Mouse (Mus musculus) testis, adult 2 months (tissue): Measurements from ENCODE around the gene Clec11a. TPM values are rescaled to one million over a fixed set of nuclear protein-coding genes. Genes with fewer than 3 reads are reported as not detected.

Experiments used
- H3K27ac ChIP-seq: fragments of 200-500 bp; 2 replicates; pipeline ENCODE4 v1.5.1; 2012; ENCODE audit warnings: low read depth, low read length; ENCODE audit not compliant: control insufficient read depth, insufficient read depth
- H3K27me3 ChIP-seq: fragments of 200-500 bp; 2 replicates; pipeline ENCODE4 v1.6.1; 2012; ENCODE audit warnings: mild to moderate bottlenecking, low read length, moderate library complexity; ENCODE audit not compliant: control insufficient read depth, insufficient read depth
- H3K36me3 ChIP-seq: fragments of 200-500 bp; 2 replicates; pipeline ENCODE4 v1.6.1; 2012; ENCODE audit warnings: mild to moderate bottlenecking, low read length; ENCODE audit not compliant: control insufficient read depth, insufficient read depth
- H3K4me1 ChIP-seq: fragments of 200-500 bp; 2 replicates; pipeline ENCODE4 v1.6.1; 2012; ENCODE audit warnings: low read length; ENCODE audit not compliant: control insufficient read depth, insufficient read depth
- H3K4me3 ChIP-seq: fragments of 200-500 bp; 2 replicates; pipeline ENCODE4 v1.5.1; 2012; ENCODE audit warnings: low read depth, mild to moderate bottlenecking, low read length, moderate library complexity, mixed read lengths; ENCODE audit not compliant: control insufficient read depth
- CTCF ChIP-seq: fragments of 200-500 bp; IDR thresholded peaks from 2 replicates; pipeline ENCODE4 v1.5.1; 2012; ENCODE audit warnings: low read depth, mild to moderate bottlenecking, inconsistent platforms, low read length, moderate library complexity; ENCODE audit not compliant: control insufficient read depth, insufficient read depth, insufficient replicate concordance
- POLR2A ChIP-seq: fragments of 200-500 bp; IDR thresholded peaks from 2 replicates; pipeline ENCODE4 v1.6.1; 2012; ENCODE audit warnings: low read depth, mild to moderate bottlenecking, inconsistent platforms, low read length, moderate library complexity; ENCODE audit not compliant: control insufficient read depth
- polyA plus RNA-seq: library from polyadenylated mRNA; depleted of rRNA; stranded (reverse); fragments of >200 nt; gene quantifications from 2 replicates; pipeline ENCODE4 v1.2.3, GENCODE M21; 2012

Gene Clec11a
- polyA plus RNA-seq, 1 experiment: 1.7 TPM

DNA sequence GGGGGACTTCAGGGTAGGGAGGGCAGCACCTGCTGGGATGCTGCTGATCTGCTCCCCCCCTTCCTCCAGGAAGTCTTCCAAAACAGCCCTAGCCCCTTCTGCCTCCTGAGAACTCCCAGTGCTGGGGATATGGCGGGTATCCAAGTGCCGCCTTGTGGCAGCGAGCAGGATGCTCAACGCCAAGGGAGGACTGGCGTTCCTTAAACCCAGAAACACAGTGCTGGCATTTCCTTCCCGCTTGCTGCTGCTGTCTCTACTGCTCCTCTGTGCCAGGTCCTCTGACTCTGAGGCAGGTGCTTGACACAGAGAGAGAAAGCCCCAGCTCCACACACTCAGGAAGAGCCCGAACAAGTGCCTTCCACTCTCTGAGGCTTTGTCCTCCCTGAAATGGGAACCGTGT lies 14.2 kb upstream of the Clec11a start:
- H3K27me3 ChIP-seq: no peaks in the 10 kb centered on the region
- H3K27ac ChIP-seq: no peak overlapping the region
- H3K4me3 ChIP-seq: no peak overlapping the region
- peaks cover 2% of the 10 kb centered on the region for H3K36me3 ChIP-seq
- no peak for TF ChIP-seq POLR2A
- TF ChIP-seq CTCF: no peak
- peaks cover under 1% of the 10 kb centered on the region; the same call in 1 of the 2 replicates for H3K4me1 ChIP-seq

DNA sequence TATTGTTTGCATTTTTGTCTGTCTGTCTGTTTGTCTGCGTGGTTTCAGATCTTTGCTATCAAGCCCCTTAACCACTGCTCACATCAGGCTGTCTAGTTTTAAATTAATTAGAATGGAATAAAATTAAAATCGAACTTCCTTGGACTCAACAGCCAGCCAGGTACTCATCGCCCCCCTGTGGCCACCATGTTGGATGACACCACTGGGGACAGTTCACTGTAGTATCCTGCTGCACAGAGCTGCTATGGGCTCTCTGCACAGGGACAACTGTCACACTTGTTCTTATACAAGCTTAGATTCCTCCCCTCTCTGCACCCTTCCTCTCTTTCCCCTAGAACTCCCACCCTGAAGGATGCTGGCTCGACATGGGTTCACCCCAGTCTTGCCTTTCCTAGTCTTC lies 11.2 kb upstream of the Clec11a start:
- Histone ChIP-seq H3K4me1 (peaks cover 2% of the 10 kb centered on the region; the same call in 1 of the 2 replicates), H3K4me3 (no peak overlapping the region), H3K27ac (no peak overlapping the region), H3K36me3 (peaks cover 2% of the 10 kb centered on the region), H3K27me3 (no peaks in the 10 kb centered on the region)
- TF ChIP-seq CTCF (peak; percentile 29; the same call in 1 of the 2 replicates), POLR2A (no peak)

DNA sequence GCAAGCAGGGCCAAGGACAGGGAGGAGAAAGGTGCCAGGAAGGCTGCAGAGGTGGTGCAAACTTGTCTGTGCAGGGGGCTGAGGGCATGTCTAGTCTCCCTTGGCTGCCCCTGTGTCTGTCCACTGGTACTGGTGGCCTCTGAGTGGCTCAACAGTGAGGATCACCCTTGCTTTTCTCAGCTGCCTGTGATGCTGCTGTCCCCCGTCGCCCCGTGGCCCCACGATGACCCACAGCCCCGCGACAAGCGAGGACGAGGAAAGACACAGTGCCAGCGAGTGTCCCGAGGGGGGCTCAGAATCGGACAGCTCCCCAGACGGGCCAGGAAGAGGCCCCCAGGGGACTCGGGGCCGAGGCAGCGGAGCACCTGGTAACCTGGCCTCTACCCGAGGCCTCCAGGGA lies 5.8 kb upstream of the Clec11a start:
- H3K36me3 ChIP-seq: no peaks in the 10 kb centered on the region
- H3K4me1 ChIP-seq: peaks cover 18% of the 10 kb centered on the region
- H3K4me3 ChIP-seq: no peak overlapping the region
- TF ChIP-seq POLR2A: no peak
- no peak for TF ChIP-seq CTCF
- no peak overlapping the region for H3K27ac ChIP-seq
- H3K27me3 ChIP-seq: no peaks in the 10 kb centered on the region; the same call in none of the 2 replicates

DNA sequence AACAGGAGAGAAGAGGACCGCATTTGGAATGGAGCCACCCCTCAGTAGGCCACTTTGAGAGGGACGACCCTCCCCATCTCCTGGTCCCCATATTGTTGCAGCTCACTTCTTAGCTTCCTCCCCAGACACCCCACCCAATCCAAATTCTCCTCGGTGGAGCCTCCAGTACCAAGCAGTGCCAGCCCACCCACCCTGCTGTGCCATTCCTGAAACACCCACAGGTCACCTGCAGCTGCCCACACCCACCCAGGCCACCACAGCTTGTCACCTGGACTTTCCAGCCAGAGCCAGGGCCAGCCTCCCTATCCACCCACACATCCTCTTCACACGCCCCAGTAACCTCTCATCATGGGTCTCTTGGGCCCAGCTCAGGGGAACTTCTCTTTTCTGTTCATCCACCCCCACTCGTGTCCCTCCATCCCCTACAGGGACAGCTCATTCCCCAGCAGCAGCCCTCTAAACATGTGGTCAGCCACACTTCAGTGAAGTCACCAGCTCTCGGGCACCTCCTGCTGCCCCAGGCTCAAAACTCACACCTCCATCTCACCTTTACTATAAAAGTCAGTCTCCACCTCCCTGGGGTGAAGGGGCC lies 5.1 kb upstream of the Clec11a start:
- peaks cover 18% of the 10 kb centered on the region for H3K4me1 ChIP-seq
- H3K27me3 ChIP-seq: no peaks in the 10 kb centered on the region; the same call in none of the 2 replicates
- TF ChIP-seq CTCF: no peak
- TF ChIP-seq POLR2A: no peak
- no peak overlapping the region for H3K4me3 ChIP-seq
- H3K27ac ChIP-seq: no peak overlapping the region
- H3K36me3 ChIP-seq: no peaks in the 10 kb centered on the region

DNA sequence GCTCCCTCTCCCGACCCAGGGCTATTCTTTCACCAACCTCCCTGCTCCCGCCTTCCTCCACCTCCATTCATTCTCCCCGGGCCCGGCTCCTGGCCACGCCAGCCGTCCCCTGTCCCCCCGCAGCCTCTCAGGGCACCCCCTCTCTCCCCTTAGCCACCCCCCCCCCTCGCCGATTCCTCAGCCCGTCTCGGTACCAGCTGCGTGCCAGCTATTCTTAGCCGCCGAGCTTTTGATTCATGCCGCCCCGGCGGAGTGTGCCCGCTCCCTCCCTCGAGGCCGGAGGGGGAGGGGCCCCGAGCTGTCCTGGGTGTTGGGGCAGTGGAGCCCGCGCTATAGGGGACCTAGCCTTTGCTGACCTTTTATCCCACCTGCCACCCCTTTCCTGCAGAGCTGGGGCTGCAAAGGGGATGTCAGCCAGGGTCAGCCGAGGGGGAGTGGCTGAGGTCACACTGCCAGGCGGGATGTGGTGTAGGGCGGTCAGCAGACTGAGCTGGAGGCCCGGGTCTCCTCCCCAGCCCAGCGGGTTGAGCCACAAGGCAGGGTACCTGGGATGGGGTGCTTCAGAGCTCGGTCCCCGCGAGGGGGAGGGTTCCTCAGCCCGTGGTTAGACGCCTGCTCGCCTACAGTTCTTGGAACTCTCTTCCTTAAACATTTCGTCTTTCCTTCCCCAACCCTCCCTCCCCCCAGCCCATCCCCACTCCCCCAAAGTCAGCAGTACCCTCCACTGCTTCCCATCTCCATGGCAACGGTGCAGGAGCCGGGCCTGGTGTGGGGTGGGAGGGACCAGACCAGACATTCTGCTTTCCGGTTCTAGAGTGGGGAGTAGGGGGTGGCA lies 4.4 kb upstream of the Clec11a start:
- Histone ChIP-seq H3K27me3 (no peaks in the 10 kb centered on the region; the same call in none of the 2 replicates), H3K27ac (no peak overlapping the region), H3K4me1 (peaks cover 22% of the 10 kb centered on the region), H3K36me3 (no peaks in the 10 kb centered on the region), H3K4me3 (peak overlapping the region; percentile 64)
- TF ChIP-seq POLR2A (no peak), CTCF (no peak)

DNA sequence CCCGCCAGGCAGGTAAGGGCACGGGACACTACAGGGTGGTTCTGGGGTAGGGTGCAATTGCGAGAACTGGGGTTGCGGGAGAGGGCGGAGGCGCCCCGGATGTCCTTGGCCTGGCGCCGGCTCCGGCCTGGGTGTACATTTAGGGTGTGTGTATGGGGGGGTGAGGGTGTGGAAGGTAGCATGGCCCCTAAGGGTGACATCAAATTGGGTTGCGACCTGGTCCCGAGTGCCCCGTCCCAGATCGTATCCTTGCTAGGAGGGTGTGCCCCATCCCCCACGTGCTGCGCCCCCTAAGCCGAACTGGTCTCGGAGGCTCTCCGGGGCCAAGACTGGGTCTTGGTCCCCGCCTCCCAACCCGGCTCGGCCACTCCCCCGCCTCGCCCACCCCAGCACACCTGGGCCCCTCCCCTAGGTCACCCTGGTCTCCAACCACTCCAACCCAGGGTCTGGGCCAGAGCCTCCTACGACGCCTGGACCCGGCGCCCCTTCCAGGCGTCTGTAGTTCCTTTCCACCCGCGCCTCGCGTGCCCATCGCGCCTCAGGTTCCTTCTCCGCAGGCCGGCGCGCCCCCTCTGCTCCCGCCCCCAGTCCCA lies 3.7 kb upstream of the Clec11a start:
- Histone ChIP-seq H3K4me1 (peaks cover 29% of the 10 kb centered on the region), H3K27ac (no peak overlapping the region), H3K4me3 (peak overlapping the region; percentile 64)

More for the DNA sequence above, 3.7 kb upstream of the Clec11a start:
- Histone ChIP-seq H3K36me3 (no peaks in the 10 kb centered on the region), H3K27me3 (no peaks in the 10 kb centered on the region; the same call in none of the 2 replicates)
- TF ChIP-seq CTCF: no peak
- no peak for TF ChIP-seq POLR2A
